Mouse (Mus musculus): ENCODE results near the gene Vsnl1.

DNA sequence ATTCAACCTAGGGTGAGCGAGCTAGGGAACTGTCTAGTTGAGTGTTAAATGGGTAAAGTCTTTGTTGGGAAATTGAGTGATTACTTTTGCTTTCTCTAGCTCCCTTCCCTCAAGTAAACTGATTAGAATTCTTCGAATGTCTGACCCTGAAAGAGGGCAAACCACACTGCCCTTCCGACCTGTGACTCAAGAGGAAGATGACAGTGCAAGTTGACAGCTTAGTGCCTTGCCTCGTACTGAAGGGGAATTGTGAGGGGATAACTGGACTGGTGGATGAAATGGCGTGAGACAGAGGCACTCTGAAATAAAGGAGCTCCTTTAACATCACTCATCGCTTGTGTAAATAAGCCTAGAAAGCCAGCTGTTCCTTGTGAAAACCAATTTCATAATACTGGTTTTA, 118.7 kb downstream of the Vsnl1 start:
- TF ChIP-seq CTCF (IDR thresholded peaks at IDR 0.05; ENCODE audit: low read depth, low read length): no peak
- TF ChIP-seq TAL1 (conservative IDR thresholded peaks at IDR 0.05; ENCODE audit: low read depth, low read length): no peak
- no peak for TF ChIP-seq GATA1 (IDR thresholded peaks at IDR 0.05; ENCODE audit: borderline replicate concordance, low read length)

Measured in G1E (cell line).